Mouse (Mus musculus) c-Kit-positive CD71-negative TER-119-negative erythroid progenitor cells, embryonic 14.5 days (primary cell): ENCODE results near the gene Rab11fip5.

Experiments
- DNase-seq: peaks from one replicate; pipeline ENCODE4 v3.0.0-alpha.2; 2013; ENCODE audit warnings: low read depth

Gene Rab11fip5

DNA sequence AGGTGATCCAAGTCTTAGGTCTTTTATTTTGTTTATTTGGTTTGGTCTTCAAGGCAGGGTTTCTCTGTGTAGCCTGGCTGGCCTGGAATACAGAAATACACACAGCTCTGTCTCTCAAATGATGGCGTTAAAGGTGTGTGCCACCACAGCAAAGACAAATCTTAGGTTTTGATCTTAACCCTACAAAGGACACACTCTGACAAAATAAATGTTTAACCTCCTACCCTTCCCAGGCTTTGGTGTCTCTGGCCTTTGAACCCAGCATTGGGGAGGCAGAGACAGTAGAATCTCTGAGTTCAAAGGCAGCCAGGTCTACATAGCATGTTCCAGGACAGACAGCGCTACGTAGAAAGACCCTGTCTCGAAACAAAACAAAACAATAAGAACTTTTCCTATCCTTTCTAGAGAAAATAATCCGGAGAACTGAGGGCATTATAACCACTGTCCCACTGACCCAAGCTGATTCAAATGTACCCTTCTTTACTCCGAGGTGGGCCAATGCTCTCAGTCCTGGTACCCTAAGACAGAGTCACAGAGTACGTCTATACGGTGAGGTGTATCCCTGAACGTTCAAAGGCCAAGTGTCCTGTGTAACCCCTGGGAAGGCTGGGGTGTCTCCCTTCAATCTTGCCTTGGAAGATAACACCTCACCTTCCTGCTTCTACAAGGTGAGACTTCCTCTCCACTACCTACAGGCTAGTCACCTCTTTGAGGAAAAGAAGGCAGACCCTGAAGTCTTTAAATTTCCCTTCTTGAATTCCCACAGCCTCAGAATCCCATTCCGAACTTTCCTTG, 1.2 kb downstream of the Rab11fip5 start:
- no peak for DNase-seq

DNA sequence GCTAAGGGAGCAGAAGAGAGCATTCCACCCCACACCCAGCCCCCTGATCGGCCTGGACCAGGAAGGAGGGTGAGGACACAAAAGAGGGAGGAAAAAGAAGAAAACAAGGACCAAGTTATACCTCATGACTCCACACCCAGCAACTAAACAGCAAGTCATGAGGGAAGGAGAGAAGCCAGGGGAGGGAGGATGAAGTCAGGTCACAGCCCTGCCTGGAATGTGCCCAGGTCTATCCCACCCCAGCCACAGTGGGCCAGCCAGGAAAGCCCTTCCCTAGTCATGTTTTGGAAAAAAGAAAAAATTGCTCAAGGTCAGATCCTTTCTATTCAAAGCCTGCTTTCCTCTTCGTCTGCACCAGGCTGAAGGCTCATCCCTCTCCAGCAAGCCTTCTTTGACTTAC, 1.9 kb downstream of the Rab11fip5 start:
- no peak for DNase-seq

DNA sequence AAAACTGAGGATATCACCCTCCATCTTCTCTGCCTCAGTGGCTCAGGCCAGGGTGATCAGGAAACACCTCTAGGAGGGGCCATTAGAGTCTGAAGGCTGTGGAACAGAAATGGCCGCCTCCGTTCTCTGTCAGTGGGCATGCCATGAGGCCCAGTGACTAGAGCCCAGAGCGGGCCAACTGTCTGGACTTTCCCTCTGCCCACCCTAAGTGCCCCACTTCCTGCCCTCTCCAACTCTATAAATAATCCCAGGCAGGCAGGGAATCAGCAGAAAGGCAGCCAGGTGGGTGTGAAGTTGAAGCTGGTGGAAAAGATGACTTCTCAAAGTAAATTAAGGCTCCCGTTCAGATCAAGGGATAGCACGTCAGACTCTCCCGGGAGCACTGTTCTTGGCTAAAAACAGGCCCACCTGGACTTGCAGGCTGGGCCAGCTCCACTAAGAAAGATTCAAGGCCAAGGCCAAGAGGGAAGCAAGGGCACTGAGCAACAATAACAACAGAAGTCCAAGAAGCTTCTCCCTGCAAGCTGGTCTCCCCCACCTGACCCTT, 2.5 kb downstream of the Rab11fip5 start:
- no peak for DNase-seq

DNA sequence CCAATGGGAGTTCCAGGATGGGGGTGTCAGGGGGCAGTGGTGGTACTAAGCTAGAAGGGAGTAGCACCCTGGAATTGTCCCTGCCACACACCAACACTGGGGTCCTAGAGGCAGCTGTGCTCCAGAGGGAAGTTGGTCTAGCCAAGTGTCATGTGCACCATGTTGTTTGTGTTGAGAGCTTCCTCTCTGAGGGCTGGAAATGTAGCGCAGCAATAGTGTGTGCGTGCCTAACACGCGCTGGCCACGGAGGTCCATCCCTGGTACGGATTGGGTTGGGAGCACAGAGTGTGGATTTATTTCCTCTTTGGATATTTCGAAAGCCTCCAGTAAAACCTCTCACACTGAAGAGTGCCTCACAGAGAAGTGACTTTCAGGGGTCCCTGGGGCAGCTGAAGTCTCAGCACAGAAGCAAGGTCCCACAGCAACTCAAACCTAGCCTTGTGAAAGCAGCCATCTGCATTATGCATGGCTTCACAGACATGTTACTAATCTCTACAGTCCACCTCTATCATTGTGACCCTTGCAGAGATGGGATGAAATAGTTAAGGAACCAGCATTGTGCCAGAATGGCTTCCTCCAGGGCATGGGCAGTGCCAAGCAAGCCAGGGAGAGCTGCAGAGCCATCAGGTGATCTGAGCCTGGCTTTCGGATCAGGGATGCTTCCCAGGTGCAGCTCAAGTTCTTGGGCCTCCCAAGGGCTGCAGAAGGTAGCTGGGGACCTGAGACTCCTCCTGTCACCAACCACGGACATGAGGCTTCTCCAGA, 3.6 kb downstream of the Rab11fip5 start:
- DNase-seq = no peak

DNA sequence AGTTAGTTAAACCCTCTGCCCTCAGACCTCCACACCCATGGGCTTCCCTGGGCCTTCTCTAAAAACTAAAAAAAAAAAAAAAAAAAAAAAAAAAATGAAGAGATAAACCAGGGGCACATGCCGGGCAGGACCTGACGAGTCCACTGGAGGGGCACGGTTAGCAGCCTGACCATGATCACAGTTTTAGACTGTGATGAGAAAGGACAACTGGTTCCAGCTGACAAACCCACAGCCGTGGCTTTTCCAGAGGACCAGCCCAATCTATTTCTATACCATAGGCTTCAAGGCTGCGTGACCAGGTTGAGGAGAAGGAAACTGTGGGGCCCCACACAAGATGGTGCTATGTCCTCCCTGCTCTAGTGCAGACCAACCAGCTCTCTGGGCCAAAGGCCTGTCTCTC, 4.4 kb downstream of the Rab11fip5 start:
- no peak for DNase-seq

DNA sequence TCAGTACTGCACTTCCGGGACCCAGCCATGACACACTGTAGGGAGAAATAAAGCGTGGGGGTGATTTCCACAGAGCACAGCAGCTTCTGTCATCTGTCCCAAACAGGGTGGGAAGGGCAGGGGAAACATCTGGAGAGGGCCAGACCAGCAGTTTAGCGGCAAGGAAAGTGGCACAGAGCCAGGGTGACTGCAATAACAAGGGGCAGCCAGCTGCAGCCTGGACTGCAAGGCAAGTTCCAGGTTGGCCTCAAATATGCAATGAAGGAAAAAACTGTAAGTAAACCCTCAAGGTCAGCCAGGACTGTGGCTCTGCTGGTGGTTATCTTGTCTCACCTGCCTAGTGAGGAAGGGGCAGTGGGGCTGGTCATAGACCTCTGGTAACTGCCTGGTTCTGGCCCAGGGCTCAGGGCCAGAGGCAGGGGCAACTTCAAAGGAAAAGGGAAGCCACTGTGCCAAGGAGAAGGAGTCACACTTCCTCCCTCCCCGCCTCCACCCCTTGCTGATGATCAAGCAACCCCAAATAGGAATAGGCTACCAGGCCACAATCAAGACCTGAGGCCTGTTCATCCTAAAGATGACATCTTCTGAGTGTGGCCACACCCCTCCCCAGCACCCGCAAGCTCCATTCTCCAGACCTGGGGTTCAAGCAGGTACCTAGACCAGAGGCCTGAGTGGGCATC, 5.1 kb downstream of the Rab11fip5 start:
- no peak for DNase-seq

DNA sequence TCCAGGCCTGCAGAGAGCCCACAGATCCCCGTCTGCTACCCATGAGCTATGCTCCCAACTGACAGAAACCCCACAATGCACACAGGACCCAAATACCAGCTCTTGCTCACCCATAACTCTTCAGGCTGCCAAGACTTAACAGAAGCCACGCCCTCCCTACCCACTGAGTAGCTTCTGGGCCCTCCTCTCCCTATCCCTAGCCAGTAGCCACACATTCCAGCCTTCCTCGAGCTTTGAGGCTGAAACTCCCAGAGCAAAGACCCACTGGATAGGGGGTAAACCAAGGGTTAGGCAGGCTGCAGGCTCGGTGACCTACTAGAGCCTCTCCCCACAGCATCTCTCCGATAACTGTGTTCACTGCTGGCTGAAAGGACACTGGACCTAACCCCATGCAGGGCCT, 5.7 kb downstream of the Rab11fip5 start:
- no peak for DNase-seq

DNA sequence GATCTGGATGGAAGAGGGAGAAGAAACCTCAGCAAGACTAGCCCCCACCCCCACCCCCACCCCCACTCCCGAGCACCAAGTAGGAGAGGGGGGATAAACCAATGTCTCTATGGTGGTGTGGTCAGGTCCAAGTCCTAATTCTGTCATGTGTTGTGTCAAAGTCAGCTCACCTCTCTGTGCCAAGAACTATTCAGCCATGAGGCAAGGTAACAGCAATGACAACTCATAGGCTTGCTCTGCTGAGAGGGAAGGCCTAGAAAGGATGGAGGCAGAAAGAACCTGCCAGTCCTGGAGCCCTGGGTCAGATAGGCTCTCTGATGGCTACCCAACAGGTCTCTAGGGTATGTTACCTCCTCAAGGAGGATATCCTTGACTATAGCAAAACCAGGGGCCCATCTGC, 6.3 kb downstream of the Rab11fip5 start:
- no peak for DNase-seq

DNA sequence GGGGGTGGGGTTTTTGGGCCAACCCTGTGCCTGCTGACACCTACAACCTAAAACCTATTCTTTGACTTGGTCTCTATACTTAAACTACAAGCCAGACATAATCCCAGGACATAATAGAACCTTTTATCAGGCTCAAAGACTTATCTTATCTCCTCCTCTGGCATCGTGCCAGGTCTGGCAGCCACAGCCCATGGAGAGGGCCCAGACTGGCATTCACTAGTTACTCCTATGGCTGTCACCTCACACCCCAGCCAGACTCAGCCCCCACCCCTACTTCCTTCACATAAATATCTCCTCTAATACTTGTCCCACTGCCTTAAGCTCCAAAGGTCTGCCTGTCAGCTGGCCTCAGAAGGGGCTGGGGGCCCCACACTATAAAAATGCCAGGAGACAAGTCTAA, 8.0 kb downstream of the Rab11fip5 start:
- no peak for DNase-seq

DNA sequence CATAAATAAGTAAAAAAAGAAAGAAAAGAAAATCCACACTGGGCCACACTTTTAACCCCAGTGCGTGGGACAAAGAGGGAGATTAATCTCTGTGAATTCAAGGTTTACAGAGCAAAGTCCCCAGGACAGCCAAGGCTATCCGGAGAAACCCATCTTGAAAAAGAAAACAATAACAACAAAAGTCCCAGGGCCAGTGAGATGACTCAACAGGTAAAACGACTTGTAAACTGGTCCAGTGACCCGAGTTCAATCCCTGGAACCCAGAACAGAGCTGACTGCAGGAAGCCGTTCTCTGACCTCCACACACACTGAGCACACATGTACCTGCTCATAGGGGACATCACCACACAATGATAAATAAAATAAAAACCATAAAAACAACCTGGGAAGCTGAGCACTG, 10.0 kb downstream of the Rab11fip5 start:
- no peak for DNase-seq

DNA sequence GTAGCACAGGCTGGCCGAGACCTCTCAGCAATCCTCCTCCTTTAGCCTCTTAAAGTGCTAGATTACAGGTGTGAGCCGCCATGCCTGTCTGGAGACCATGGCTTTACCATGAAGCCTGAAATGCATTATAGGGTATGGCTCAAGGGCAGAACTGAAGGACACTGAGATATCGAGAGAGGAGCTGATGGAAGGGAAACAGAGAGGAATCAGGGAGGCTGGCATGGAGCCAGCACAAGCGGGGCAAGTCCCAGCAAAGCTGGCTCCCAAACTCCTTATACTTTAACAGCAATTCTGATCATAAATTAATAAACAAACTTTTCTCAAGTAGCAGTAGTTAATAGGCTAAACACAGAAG, 10.6 kb downstream of the Rab11fip5 start:
- no peak for DNase-seq

DNA sequence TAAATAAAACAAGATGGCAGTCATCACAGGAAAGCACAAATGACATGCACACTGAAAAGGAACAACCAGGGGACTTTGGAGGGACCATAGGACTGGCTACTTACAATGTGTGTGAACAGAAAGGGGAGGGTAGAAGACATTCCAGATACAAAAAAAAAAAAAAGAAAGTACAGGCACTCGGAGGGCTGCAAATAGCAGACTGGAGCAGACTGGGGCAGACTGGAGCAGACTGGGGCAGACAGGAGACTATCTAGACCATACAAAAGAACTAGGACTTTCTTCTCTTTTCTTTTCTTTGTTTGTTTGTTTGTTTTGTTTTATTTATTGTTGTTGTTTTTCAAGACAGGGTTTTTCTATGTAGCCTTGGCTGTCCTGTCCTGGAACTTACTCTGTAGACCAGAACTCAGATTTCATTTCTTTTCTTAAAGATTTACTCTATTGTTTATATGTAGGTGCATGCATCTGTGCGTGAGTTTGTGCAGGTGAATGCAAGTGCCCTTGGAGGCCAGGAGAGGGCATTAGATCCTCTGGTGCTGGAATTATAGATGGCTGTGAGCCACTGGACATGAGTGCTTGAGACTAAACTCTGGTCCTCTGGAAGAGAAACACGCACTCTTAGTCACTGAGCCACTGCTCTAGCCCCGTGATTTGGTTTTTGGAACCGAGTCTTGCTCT, 11.1 kb downstream of the Rab11fip5 start:
- DNase-seq = no peak

DNA sequence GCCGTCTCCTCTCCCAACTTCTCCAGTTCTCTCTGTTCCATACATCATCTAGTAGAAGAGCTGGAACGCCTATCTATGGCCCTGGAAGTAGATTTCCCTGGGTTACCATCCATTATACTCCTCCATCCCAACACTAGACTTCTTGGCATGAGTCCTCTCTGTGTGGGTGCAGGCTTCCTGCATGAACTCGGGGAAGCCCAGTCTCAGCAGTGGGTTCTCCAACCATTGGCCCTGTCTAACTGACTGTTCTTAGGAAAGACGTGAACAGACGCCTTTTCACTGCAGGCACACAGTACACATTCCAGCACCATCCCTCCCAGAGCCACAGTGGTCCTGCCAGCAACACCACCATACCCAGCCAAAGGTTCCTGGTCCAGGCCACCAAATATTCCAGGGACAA, 11.8 kb downstream of the Rab11fip5 start:
- DNase-seq = no peak

DNA sequence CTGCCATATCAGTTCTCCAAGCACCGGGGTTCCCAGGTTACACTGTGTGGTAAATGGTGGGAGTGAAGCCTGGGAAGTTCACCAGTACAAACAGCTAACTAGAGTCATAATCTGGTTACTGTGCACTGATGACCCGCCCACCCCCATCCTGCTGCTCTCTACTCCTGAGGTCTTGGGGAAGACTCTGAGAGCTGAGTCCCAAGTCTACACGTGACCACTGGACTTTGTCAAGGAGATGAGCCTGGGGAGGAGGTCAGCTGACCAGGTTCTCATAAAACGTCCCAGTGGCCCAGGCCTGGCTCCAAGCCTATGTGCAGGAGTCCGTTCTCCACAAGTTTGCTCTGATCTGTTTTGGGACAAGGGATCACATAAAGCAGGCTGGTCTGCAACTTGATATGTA, 14.1 kb downstream of the Rab11fip5 start:
- no peak for DNase-seq

DNA sequence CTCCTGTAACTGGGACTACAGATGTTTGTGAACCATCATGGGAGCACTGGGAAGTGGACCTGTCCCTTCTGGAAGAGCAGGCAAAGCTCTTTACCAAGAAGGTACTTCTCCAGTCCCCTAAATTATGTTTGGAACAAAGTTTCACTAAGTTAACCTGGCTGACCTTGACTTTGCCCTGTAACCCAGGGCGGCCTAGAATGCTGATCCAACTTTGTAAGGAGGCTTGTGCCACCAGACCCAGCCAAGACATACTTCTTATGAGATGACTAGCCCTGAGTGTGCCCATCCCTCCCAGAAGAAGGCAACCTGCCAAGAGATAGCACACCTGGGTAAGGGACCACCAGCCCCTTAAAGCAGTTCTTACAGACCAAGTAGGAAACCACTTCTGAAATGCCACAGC, 15.6 kb downstream of the Rab11fip5 start:
- DNase-seq = no peak

DNA sequence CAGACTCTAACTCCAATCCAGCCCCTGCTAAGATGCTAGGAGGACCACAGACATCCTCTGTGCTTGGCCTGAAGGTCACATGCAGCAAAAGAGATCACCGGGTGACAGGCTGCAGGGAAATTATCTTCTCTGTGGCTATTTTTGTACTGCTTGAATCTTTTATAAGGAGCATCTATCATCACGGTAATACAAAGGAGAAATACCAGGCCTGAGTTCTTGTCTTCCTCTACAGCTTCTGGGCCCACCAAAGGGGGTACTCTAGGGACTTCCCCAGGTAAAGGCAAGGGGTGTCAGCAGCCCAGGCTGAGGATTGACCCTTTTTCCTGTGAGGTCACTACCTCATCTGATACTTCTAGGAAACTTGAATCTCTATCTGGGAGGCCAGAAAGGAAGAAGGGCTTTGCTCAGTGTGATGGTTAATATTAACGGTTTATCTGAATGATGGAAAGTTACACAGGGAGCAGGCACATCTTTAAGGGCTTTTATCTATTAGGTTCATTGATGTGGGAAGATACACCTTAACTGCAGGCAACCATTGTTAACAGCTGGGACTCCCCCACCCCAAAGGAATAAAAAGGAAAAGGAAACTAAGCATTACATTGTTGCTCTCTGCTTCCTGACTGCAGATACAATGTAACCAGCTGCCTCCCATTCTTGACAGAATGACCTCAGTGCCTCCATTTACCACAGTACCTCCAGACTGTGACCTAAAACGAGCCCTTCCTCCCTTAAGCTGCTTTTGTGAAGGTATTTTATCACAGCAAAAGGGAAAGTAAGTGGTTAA, 17.6 kb downstream of the Rab11fip5 start:
- no peak for DNase-seq

DNA sequence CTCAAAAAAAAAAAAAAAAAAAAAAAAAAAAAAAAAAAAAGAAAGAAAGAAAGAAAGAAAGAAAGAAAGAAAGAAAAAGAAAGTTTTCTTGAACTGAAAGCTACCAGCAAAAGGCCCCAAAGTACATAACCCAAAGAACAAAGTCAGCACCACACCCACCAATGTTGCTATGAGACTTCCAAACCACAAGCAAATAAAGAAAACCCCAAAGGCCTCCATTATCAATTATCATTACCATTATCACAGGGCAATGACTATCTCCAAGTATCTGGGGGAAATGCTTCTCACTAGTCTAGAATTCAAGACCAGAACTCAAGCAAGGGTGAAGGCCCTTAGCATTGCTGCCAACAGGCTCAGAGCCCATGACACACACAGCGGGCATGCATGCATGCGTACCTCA, 18.7 kb downstream of the Rab11fip5 start:
- no peak for DNase-seq

DNA sequence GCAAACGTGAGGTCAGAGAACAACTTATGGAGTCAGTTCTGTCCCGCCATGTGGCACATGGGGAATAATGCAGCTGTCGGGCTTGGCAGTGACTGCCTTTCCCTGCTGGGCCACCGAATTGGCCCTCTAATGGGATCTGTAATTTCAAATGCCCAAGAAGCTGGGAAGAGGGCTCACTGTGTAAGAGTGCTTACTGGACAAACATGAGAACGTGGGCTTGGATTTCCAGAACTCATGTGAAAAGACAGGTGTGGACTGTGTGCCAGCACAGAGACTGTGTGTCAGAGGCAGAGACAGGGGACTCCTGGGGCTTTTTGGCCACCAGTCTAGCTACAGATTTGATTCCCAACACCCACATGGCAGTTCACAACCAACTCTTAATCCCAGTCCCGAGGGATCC, 19.7 kb downstream of the Rab11fip5 start:
- DNase-seq = no peak

DNA sequence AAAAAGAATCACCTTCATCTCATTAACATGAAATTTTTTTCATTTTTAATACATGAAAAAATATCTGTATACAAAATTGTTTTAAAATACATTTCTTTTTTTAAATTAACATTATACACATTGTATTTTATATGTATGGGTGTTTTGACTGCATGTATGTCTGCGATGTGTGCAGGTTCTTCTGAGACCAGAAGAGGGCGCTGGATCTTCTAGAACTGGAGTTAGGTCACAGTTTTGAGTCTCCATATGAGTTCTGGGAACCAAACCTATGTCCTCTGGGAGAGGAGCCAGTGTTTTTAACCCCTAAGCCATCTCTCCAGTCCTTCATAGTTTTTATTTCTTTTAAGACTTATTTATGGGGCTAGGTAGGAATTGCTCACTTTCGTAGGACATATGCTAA, 20.7 kb downstream of the Rab11fip5 start:
- no peak for DNase-seq

DNA sequence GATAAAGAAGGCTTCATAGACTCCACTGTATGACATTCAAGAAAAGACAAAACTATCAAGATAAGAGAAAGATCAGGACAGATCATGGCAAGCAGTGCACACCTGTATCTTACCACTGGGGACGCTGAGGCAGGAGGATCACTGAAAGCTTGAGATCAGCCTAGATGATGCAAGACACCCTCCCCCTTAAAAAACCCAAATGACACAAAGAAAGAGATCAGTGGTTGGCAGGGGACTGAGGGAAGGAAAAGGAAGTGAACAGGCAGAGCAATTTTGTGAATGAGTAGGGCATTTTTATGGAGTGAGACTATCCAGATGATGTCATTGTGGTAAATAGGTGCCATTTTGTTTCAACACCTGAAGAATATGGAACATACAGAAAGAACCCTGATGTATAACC, 24.3 kb downstream of the Rab11fip5 start:
- DNase-seq = no peak

DNA sequence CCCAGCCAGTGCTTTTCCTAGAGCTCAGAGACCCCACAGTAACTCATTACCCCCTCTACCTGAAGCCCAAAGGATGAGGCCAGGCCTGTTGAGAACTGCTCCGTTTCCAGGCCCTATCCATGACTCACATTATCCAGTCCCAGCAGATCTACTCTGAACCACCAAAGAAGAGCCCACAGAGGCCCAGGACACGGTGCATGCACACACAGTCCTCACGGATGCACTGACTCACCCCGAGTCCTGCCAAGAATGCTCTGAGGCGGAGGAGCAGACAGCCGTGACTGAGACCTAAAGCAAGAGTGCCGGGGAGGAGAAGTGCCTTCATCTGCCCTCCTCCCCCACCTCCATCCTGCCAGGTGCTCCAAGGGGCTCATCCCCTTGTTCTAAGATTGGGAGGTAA, 25.2 kb downstream of the Rab11fip5 start:
- no peak for DNase-seq

DNA sequence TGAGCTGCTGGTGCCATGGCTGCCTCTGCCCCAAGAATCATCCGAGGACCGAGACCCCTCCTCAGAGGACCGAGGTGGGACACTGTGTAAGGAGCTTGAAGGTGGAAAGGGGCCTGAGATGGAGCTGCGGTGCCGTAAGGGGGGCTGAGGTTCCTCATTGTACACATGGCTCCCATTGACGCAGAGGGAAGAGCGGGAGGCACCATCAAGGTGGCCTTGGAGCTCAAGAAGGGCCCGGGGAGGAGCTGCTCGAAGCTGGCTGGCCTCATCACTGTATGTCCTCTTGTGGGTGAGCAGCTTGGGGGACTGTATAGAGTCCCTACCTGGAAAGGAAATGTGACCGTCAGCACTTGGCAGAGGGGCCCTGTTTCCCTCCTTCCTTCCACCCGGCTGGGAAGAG, 26.3 kb downstream of the Rab11fip5 start:
- no peak for DNase-seq
